ENCODE assay signal across 23 mouse cellular contexts in genomic region chr5:98221956-98222355, GRCm38 (mm10). TPM values are rescaled to one million over a fixed set of nuclear protein-coding genes. Genes with fewer than 3 reads are reported as not detected.
DNase-seq lines count a peak whose midpoint lies in the region; ATAC-seq and TF ChIP-seq lines count a peak whose summit lies in the region.
"Had no signal": no experiment of that assay in that cellular context is flagged by ENCODE, and none has a peak within 500 bp of the region (broad histone marks: within the 10 kb centered on the region; RNA-seq: fewer than 3 reads in every experiment).

No protein-coding gene starts in this region.

- no peaks in the 10 kb centered on the region for H3K27me3 ChIP-seq in embryonic facial prominence, embryonic 14.5 days (replicated peaks; ENCODE audit: control insufficient read depth, insufficient read depth, low read length)
- no peaks in the 10 kb centered on the region for H3K27me3 ChIP-seq in embryonic facial prominence, embryonic 10.5 days (replicated peaks; ENCODE audit: low read depth, poor library complexity, severe bottlenecking)
- H3K27me3 ChIP-seq in lung, embryonic 14.5 days (ENCODE audit: insufficient read depth, low read length): no peaks in the 10 kb centered on the region
- H3K27me3 ChIP-seq: embryonic facial prominence, embryonic 12.5 days; forebrain, embryonic 12.5 days; heart, embryonic 13.5 days had no signal

- DNase-seq in cerebellum, postnatal 10 days: peak; percentile 86 to 93
- no peak for DNase-seq in cerebellum, adult 9-10 months
- peak; percentile 13 for DNase-seq in embryonic facial prominence, embryonic 14.5 days (ENCODE audit: low spot score)
- no peak for DNase-seq in embryonic facial prominence, embryonic 10.5 days (ENCODE audit: low spot score)
- peak; percentile 12 for DNase-seq in lung, embryonic 14.5 days
- DNase-seq in lung, postnatal 36 days: no peak
- DNase-seq in brain, embryonic 14.5 days (ENCODE audit: low read depth): peak; percentile 57
- DNase-seq: adrenal gland, adult 8-10 months; adrenal gland, postnatal 36 days; B cell, adult 2 months; embryo, embryonic 11 days; gastrocnemius, adult 2 months; gastrocnemius, postnatal 25 days; heart, adult 11 months; heart, postnatal 36 days; kidney, adult 11 months had no signal

- no peaks in the 10 kb centered on the region for H3K9me3 ChIP-seq in embryonic facial prominence, embryonic 14.5 days (ENCODE audit: control insufficient read depth, low read length)
- H3K9me3 ChIP-seq in embryonic facial prominence, embryonic 10.5 days: no peaks in the 10 kb centered on the region
- no peaks in the 10 kb centered on the region for H3K9me3 ChIP-seq in lung, embryonic 14.5 days (ENCODE audit: low read depth, low read length)
- H3K9me3 ChIP-seq: embryonic facial prominence, embryonic 12.5 days; forebrain, embryonic 12.5 days; heart, embryonic 13.5 days had no signal

- H3K4me1 ChIP-seq in embryonic facial prominence, embryonic 14.5 days (ENCODE audit: control insufficient read depth, insufficient read depth, low read length): no peaks in the 10 kb centered on the region
- peaks cover 5% of the 10 kb centered on the region; the same call in 1 of the 2 replicates for H3K4me1 ChIP-seq in embryonic facial prominence, embryonic 10.5 days
- H3K4me1 ChIP-seq in lung, embryonic 14.5 days (ENCODE audit: insufficient read depth): no peaks in the 10 kb centered on the region
- H3K4me1 ChIP-seq: embryonic facial prominence, embryonic 12.5 days; forebrain, embryonic 12.5 days had no signal

- H3K36me3 ChIP-seq in embryonic facial prominence, embryonic 14.5 days (ENCODE audit: control insufficient read depth, insufficient read depth, low read length): no peaks in the 10 kb centered on the region
- H3K36me3 ChIP-seq in embryonic facial prominence, embryonic 10.5 days (replicated peaks): no peaks in the 10 kb centered on the region
- H3K36me3 ChIP-seq in lung, embryonic 14.5 days (ENCODE audit: insufficient read depth): no peaks in the 10 kb centered on the region
- H3K36me3 ChIP-seq: embryonic facial prominence, embryonic 12.5 days; forebrain, embryonic 12.5 days; G1E; heart, embryonic 13.5 days had no signal

- no peak for ATAC-seq in embryonic facial prominence, embryonic 14.5 days (ENCODE audit: low read depth)
- no peak for ATAC-seq in lung, embryonic 14.5 days (ENCODE audit: insufficient read depth)
- ATAC-seq: CD4-positive, CD25-positive, alpha-beta regulatory T cell, adult 4 months; hindbrain, embryonic 16.5 days had no signal

- no peak overlapping the region for H3K27ac ChIP-seq in embryonic facial prominence, embryonic 14.5 days (replicated peaks; ENCODE audit: low read depth, low read length)
- no peak overlapping the region for H3K27ac ChIP-seq in embryonic facial prominence, embryonic 10.5 days (replicated peaks)
- H3K27ac ChIP-seq in lung, embryonic 14.5 days (ENCODE audit: low read depth): no peak overlapping the region
- H3K27ac ChIP-seq: embryonic facial prominence, embryonic 12.5 days; forebrain, embryonic 12.5 days; gastrocnemius, adult 2 months; heart, embryonic 13.5 days had no signal

- no peak overlapping the region for H3K9ac ChIP-seq in embryonic facial prominence, embryonic 14.5 days (ENCODE audit: low read depth, low read length)
- H3K9ac ChIP-seq in lung, embryonic 14.5 days: no peak overlapping the region
- H3K9ac ChIP-seq: embryonic facial prominence, embryonic 12.5 days; forebrain, embryonic 12.5 days; heart, embryonic 13.5 days had no signal

- H3K4me2 ChIP-seq in embryonic facial prominence, embryonic 14.5 days (ENCODE audit: low read depth, low read length): no peak overlapping the region
- no peak overlapping the region for H3K4me2 ChIP-seq in lung, embryonic 14.5 days
- H3K4me2 ChIP-seq: embryonic facial prominence, embryonic 12.5 days; forebrain, embryonic 12.5 days; heart, embryonic 13.5 days had no signal

- 81% methylated on average over 4 of the region's 4 CpGs for WGBS in embryonic facial prominence, embryonic 14.5 days
- WGBS in embryonic facial prominence, embryonic 10.5 days: 70% methylated on average over 4 of the region's 4 CpGs
- WGBS in lung, embryonic 14.5 days: 63% methylated on average over 4 of the region's 4 CpGs

- no peak for TF ChIP-seq POLR2A in brain, embryonic 14.5 days (IDR thresholded peaks at IDR 0.05; ENCODE audit: borderline replicate concordance, extremely low read depth, insufficient read depth, insufficient read length, poor library complexity, severe bottlenecking)

- no peak for TF ChIP-seq CTCF in lung, embryonic 14.5 days (IDR thresholded peaks at IDR 0.05; ENCODE audit: low read depth)
- TF ChIP-seq CTCF in brain, embryonic 14.5 days (IDR thresholded peaks at IDR 0.05; ENCODE audit: borderline replicate concordance, extremely low read depth, insufficient read depth, insufficient read length): no peak

- H3K4me3 ChIP-seq in embryonic facial prominence, embryonic 14.5 days (ENCODE audit: low read depth, low read length): no peak overlapping the region
- no peak overlapping the region for H3K4me3 ChIP-seq in embryonic facial prominence, embryonic 10.5 days
- no peak overlapping the region for H3K4me3 ChIP-seq in lung, embryonic 14.5 days (ENCODE audit: low read depth, low read length)
- H3K4me3 ChIP-seq: embryonic facial prominence, embryonic 12.5 days; forebrain, embryonic 12.5 days; gastrocnemius, adult 2 months; heart, embryonic 13.5 days had no signal

RNA-seq across cellular contexts. Expression of gene Fgf5, which starts 32.0 kb away (rescaled TPM):
- polyA plus RNA-seq in embryonic facial prominence, embryonic 14.5 days (2014; fragmentation: Nextera tagmentation; extraction: Ambion mirVana): 1.6 and 1.7 TPM in 2 replicates
- 0.52 and 0.65 TPM in 2 replicates for polyA plus RNA-seq in embryonic facial prominence, embryonic 10.5 days (2016; fragmentation: Nextera tagmentation; extraction: Ambion mirVana)
- polyA plus RNA-seq in lung, embryonic 14.5 days (2014; fragmentation: Nextera tagmentation; extraction: Ambion mirVana): 0.74 and 0.88 TPM in 2 replicates
- 0.33 and 0.43 TPM in 2 replicates for polyA plus RNA-seq in brain, embryonic 14.5 days (2012; rRNA removed)
- polyA plus RNA-seq: CD4-positive, CD25-positive, alpha-beta regulatory T cell, adult 4 months; G1E; heart, postnatal 0 days had no signal

RNA-seq across cellular contexts. Expression of gene Prdm8, which starts 55.0 kb away (rescaled TPM):
- polyA plus RNA-seq in embryonic facial prominence, embryonic 14.5 days (2014; fragmentation: Nextera tagmentation; extraction: Ambion mirVana): 0.41 and 0.43 TPM in 2 replicates
- polyA plus RNA-seq in embryonic facial prominence, embryonic 10.5 days (2016; fragmentation: Nextera tagmentation; extraction: Ambion mirVana): 0.05 and 0.19 TPM in 2 replicates
- polyA plus RNA-seq in lung, embryonic 14.5 days (2014; fragmentation: Nextera tagmentation; extraction: Ambion mirVana): 1.1 and 1.7 TPM in 2 replicates
- 23.2 and 26.7 TPM in 2 replicates for polyA plus RNA-seq in brain, embryonic 14.5 days (2012; rRNA removed)
- polyA plus RNA-seq: CD4-positive, CD25-positive, alpha-beta regulatory T cell, adult 4 months; G1E; heart, postnatal 0 days had no signal

Comparison
In these comparisons a context has a peak if more than half of its experiments do, and no peak if none do; other contexts are left out.
1. DNase-seq: peak in cerebellum, postnatal 10 days (2 of 2), embryonic facial prominence, embryonic 14.5 days (single experiment), lung, embryonic 14.5 days (single experiment) and brain, embryonic 14.5 days (single experiment); none in cerebellum, adult 9-10 months (single experiment), embryonic facial prominence, embryonic 10.5 days (single experiment) and lung, postnatal 36 days (single experiment).